Mouse (Mus musculus) midbrain, embryonic 14.5 days (tissue): ENCODE data around the gene Hist2h4. TPM values are rescaled to one million over a fixed set of nuclear protein-coding genes. Genes with fewer than 3 reads are reported as not detected.
A peak's percentile ranks its signal among the peaks of the same experiment; 100 is the strongest.

ENCODE experiments used
- ATAC-seq: fragments of 200-750 bp; cut with Nextera tagmentation; 2 replicates; pipeline ENCODE4 v1.8.0; 2017; ENCODE audit warnings: moderate number of reproducible peaks, moderate library complexity; ENCODE audit not compliant: low FRiP score, low TSS enrichment
- DNase-seq: peaks from one replicate; pipeline ENCODE4 v3.0.0-alpha.2; 2015
- H3K27ac ChIP-seq: fragments of 300-500 bp; sonication (generic); replicated peaks from 2 replicates; pipeline ENCODE4 v1.5.1; 2014; ENCODE audit warnings: mild to moderate bottlenecking, low read depth, low read length, moderate library complexity
- H3K27me3 ChIP-seq: fragments of 300-500 bp; sonication (generic); 2 replicates; pipeline ENCODE4 v1.6.1; 2014; ENCODE audit warnings: low read length, control low read depth, mixed read lengths; ENCODE audit not compliant: control insufficient read depth, insufficient read depth
- H3K36me3 ChIP-seq: fragments of 300-500 bp; sonication (generic); 2 replicates; pipeline ENCODE4 v1.6.1; 2014; ENCODE audit warnings: low read length, control low read depth; ENCODE audit not compliant: control insufficient read depth, insufficient read depth
- H3K4me1 ChIP-seq: fragments of 300-500 bp; sonication (generic); 2 replicates; pipeline ENCODE4 v1.6.1; 2014; ENCODE audit warnings: mild to moderate bottlenecking, antibody characterized with exemption, low read length, control low read depth; ENCODE audit not compliant: control insufficient read depth, insufficient read depth
- H3K4me2 ChIP-seq: fragments of 300-500 bp; sonication (generic); 2 replicates; pipeline ENCODE4 v1.6.1; 2014; ENCODE audit warnings: mild to moderate bottlenecking, low read length, moderate library complexity
- H3K4me3 ChIP-seq: fragments of 300-500 bp; sonication (generic); replicated peaks from 2 replicates; pipeline ENCODE4 v1.5.1; 2014; ENCODE audit warnings: low read depth, low read length
- H3K9ac ChIP-seq: fragments of 300-500 bp; sonication (generic); replicated peaks from 2 replicates; pipeline ENCODE4 v1.6.1; 2014; ENCODE audit warnings: mild to moderate bottlenecking, low read length, moderate library complexity
- H3K9me3 ChIP-seq: fragments of 300-500 bp; sonication (generic); 2 replicates; pipeline ENCODE4 v1.6.1; 2016; ENCODE audit warnings: low read length, control low read depth, mixed read lengths; ENCODE audit not compliant: control insufficient read depth
- WGBS: fragments of 180-500 bp; shearing (Covaris S2); extraction: QIAGEN DNeasy Blood & Tissue Kit; methylation state at CpG from one replicate; pipeline ENCODE4 v1.1.7; 2014; 5-methylcytosine and 5-hydroxymethylcytosine counted together
- polyA plus RNA-seq: library from polyadenylated mRNA; unstranded; fragments of >200 nt; fragmentation: Nextera tagmentation; extraction: Ambion mirVana; gene quantifications from 2 replicates; pipeline ENCODE4 v1.2.1, GENCODE M21; 2014

Gene Hist2h4
- polyA plus RNA-seq, 1 experiment from 2014 or later, result 5.2 TPM

- Histone ChIP-seq H3K36me3 (no peaks in the 10 kb centered on the region), H3K9me3 (no peaks in the 10 kb centered on the region), H3K4me1 (peaks cover 12% of the 10 kb centered on the region; the same call in 1 of the 2 replicates), H3K27me3 (no peaks in the 10 kb centered on the region), H3K4me2 (no peak overlapping the region), H3K27ac (no peak overlapping the region), H3K4me3 (no peak overlapping the region), H3K9ac (no peak overlapping the region)
- WGBS, result 70% methylated on average over 3 of the region's 3 CpGs
- ATAC-seq (no peak), DNase-seq (no peak)
Observed at GRCm38 (mm10) chr3:96235836-96236235, 27.3 kb downstream of the Hist2h4 start.

- Histone ChIP-seq H3K4me2 (no peak overlapping the region), H3K27ac (no peak overlapping the region), H3K4me3 (no peak overlapping the region), H3K27me3 (no peaks in the 10 kb centered on the region), H3K9ac (no peak overlapping the region), H3K36me3 (no peaks in the 10 kb centered on the region), H3K4me1 (peaks cover 10% of the 10 kb centered on the region; the same call in 1 of the 2 replicates), H3K9me3 (no peaks in the 10 kb centered on the region)
- ATAC-seq (no peak), DNase-seq (no peak)
- WGBS, result 93% methylated on average over 2 of the region's 2 CpGs
Observed at GRCm38 (mm10) chr3:96234914-96235313, 28.2 kb downstream of the Hist2h4 start.

DNA sequence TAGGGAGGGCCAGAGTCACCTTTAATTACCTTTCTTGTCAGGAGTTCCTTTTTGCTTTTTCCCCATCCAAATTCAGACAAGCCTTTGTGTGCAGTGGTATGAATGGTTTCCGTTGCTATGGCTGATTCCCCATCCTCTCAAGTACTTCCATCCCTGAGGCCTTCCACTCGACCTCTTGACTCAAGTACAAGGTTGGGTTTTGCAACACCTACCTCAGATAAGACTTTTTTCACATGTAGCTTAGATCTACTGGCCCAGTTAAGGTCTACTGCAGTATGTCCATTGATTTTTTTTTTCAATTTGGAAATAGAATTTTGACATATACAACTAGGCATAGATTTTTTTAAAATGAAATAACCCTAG is 31.4 kb downstream of the Hist2h4 start:
- Histone ChIP-seq H3K4me3 (no peak overlapping the region), H3K9me3 (no peaks in the 10 kb centered on the region), H3K9ac (no peak overlapping the region), H3K36me3 (no peaks in the 10 kb centered on the region), H3K4me1 (no peaks in the 10 kb centered on the region), H3K27ac (no peak overlapping the region), H3K4me2 (no peak overlapping the region), H3K27me3 (no peaks in the 10 kb centered on the region)
- WGBS, result 52% methylated on average over 2 of the region's 2 CpGs
- no peak for ATAC-seq
- DNase-seq, result no peak

- no peaks in the 10 kb centered on the region for H3K36me3 ChIP-seq
- no peak overlapping the region for H3K4me3 ChIP-seq
- no peak overlapping the region for H3K27ac ChIP-seq
- no peak overlapping the region for H3K9ac ChIP-seq
- H3K9me3 ChIP-seq, result no peaks in the 10 kb centered on the region
- WGBS, result 78% methylated on average over 4 of the region's 4 CpGs
- H3K4me2 ChIP-seq, result no peak overlapping the region
- no peak for DNase-seq
- H3K27me3 ChIP-seq, result no peaks in the 10 kb centered on the region
- ATAC-seq, result no peak
- no peaks in the 10 kb centered on the region for H3K4me1 ChIP-seq
Observed at GRCm38 (mm10) chr3:96230910-96231757, 32.0 kb downstream of the Hist2h4 start.

DNA sequence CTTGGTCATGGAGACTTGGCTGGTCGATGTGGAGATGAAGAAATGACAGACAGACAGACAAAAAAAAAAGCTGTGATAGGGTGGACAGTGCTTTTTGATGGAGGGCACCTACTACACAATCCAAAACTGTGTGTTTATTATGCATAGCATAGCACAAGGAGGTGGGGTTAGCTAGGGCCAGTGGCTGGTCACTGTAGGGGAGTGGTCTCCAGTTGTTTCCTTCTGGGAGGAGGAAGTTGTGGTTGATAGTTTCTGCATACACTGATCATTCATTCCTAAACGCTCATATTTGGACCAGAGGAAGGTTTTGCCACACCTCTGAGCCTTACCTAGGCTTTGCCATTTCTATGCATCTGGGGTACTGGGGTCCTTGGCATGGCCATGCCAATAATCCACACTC is 32.7 kb downstream of the Hist2h4 start:
- no peak overlapping the region for H3K4me3 ChIP-seq
- 0 out of 2 replicates have a peak, but pooled peaks cover under 1% of the 10 kb centered on the region for H3K4me1 ChIP-seq
- no peak for DNase-seq
- no peak overlapping the region for H3K27ac ChIP-seq
- no peak overlapping the region for H3K4me2 ChIP-seq
- no peak for ATAC-seq
- no peaks in the 10 kb centered on the region for H3K9me3 ChIP-seq
- WGBS, result 75% methylated on average over 2 of the region's 2 CpGs
- H3K9ac ChIP-seq, result no peak overlapping the region
- H3K27me3 ChIP-seq, result no peaks in the 10 kb centered on the region
- H3K36me3 ChIP-seq, result no peaks in the 10 kb centered on the region

DNA sequence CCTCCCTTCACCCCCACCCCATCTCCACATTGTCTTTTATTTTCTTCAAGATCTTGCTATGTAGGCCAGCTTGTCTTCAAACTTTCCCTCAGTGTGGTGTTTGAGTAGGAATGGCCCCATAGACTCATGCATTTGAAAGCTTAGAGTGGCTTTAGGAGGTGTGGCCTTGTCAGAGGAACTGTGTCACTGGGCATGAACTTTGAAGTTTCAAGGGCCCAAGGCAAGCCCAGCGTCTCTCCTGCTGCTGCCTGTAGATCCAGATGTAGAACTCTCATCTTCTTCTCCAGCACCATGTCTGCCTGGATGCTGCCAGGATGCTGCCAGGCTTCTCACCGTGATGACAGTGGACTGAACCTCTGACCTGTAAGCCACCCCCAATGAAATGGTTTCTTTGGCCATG is 34.3 kb downstream of the Hist2h4 start:
- H3K9ac ChIP-seq, result no peak overlapping the region
- H3K27me3 ChIP-seq, result no peaks in the 10 kb centered on the region
- 71% methylated on average over 2 of the region's 2 CpGs for WGBS
- H3K9me3 ChIP-seq, result no peaks in the 10 kb centered on the region
- H3K27ac ChIP-seq, result no peak overlapping the region
- no peak for ATAC-seq
- no peak for DNase-seq
- H3K4me1 ChIP-seq, result 0 out of 2 replicates have a peak, but pooled peaks cover 7% of the 10 kb centered on the region
- H3K4me2 ChIP-seq, result no peak overlapping the region
- no peak overlapping the region for H3K4me3 ChIP-seq
- H3K36me3 ChIP-seq, result no peaks in the 10 kb centered on the region

- H3K4me2 ChIP-seq, result no peak overlapping the region
- no peaks in the 10 kb centered on the region for H3K27me3 ChIP-seq
- H3K9me3 ChIP-seq, result no peaks in the 10 kb centered on the region
- H3K4me1 ChIP-seq, result peaks cover 11% of the 10 kb centered on the region
- 83% methylated on average over 8 of the region's 8 CpGs for WGBS
- 0 out of 2 replicates have a peak overlapping the region, but pooled peaks have one; percentile 2 for H3K9ac ChIP-seq
- no peak overlapping the region for H3K4me3 ChIP-seq
- no peak overlapping the region for H3K27ac ChIP-seq
- no peaks in the 10 kb centered on the region for H3K36me3 ChIP-seq
- DNase-seq, result no peak
- no peak for ATAC-seq
Observed at GRCm38 (mm10) chr3:96226695-96227648, 36.1 kb downstream of the Hist2h4 start.

DNA sequence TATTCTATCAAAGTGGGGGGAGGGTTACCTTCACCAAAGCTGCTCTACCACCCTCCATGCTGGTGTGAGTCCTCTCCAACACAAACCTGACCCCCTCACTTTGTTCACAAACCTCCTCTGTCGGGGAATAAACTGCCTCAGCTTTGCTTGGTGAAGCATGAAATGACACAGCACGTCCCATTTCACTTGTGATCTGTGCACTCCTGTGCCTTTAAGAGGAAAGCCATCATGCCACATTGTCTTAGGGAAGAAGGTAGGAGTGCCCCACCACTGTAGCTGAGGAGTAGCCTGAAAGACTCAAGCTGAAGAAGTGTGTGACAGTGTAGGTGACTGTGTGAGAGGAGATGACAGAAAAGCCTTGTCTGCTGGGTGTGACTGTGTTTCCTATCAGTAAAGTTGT is 37.7 kb downstream of the Hist2h4 start:
- ATAC-seq (no peak), DNase-seq (no peak)
- H3K4me3 ChIP-seq, result no peak overlapping the region
- H3K27me3 ChIP-seq, result no peaks in the 10 kb centered on the region
- H3K9ac ChIP-seq, result no peak overlapping the region
- no peak overlapping the region for H3K4me2 ChIP-seq
- peaks cover 22% of the 10 kb centered on the region for H3K4me1 ChIP-seq
- WGBS, result 3% methylated on average over 2 of the region's 2 CpGs
- H3K27ac ChIP-seq, result no peak overlapping the region
- no peaks in the 10 kb centered on the region for H3K36me3 ChIP-seq
- no peaks in the 10 kb centered on the region for H3K9me3 ChIP-seq
